Mouse (Mus musculus) heart, postnatal 36 days (tissue): ENCODE measurements around the gene Cym. TPM values are rescaled to one million over a fixed set of nuclear protein-coding genes. Genes with fewer than 3 reads are reported as not detected.
A peak's percentile ranks its signal among the peaks of the same experiment; 100 is the strongest.

Experiments
- DNase-seq, 2 experiments: peaks; one replicate each; pipeline ENCODE4 v3.0.0; 2021 to 2022
- intact Hi-C: fragments of 180-260 bp; cut with DNase I; formaldehyde crosslinking; loops from one replicate; pipeline ENCODE4 v1.15.1; 2025
- total RNA-seq, 2 experiments: library from RNA; stranded (reverse); gene quantifications; 2 replicates each; pipeline ENCODE4 v1.2.3; 2021

The Cym gene
- total RNA-seq: not detected

DNA sequence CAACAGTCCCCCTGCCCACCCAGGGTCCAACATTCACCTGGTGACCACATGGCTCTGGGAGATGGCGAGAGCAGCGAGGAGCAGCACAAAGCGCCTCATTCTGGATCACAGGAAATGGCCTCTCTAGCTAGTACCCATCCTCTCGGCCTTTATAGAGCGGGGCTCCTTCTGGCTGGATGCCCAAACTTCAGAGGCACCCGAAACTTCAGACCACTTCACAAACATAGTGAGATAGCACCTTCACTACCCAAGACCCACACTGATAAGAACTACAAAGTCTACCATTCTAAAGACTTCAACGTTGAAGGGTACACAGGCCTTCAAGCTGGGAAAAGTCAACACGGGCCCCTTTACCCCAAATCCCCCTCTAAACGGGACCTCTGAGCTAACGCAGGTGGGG is at the start of gene Cym:
Gene Cym, minus strand, starts transcription at position 125 of the 400 bp plus-strand sequence.
- intact Hi-C loops: no loop called here
- DNase-seq: no peak

DNA sequence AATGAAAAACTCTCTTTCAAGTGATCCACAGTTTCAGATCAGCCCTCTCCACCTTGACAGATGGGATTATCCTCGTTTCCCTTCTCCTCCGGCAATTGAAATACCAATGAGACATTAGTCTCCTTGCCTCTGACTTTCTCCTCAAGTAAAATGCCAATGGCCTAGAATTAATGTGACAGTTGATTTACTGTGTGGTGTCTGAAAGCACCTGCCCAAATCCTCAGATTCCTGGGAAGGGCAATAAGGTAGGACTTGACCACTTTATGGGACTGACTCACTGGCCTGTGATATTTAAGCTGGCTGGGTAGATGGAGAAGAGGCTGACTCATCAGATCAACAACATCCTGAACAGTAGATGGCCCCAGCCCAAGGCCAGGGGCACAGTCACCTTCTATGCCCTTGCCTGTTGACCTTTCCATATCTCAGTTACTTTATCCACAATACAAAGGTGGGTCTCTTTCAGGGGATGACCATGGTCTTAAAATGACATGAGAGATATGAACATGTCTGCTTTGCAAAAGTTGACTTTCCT is 45.3 kb upstream of the Cym start:
- intact Hi-C loops: no loop called here
- DNase-seq: no peak

DNA sequence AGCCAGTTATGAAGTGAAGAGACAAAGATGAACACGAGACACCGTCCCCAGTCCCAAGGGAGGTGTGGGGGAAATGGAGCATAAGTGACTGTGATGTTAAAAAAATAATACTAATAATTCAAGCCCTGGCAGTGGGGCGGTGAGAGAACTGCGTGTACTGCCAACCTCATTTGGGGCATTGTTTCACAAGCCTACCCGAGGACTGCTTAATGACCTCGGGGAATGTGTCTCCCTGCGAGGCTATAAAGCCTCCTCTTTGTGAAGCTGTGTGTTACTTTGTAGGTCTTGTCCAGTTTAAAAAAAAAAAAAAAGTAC is 40.3 kb upstream of the Cym start:
- peak; percentile 24 to 32 for DNase-seq
- intact Hi-C loops: no loop called here

DNA sequence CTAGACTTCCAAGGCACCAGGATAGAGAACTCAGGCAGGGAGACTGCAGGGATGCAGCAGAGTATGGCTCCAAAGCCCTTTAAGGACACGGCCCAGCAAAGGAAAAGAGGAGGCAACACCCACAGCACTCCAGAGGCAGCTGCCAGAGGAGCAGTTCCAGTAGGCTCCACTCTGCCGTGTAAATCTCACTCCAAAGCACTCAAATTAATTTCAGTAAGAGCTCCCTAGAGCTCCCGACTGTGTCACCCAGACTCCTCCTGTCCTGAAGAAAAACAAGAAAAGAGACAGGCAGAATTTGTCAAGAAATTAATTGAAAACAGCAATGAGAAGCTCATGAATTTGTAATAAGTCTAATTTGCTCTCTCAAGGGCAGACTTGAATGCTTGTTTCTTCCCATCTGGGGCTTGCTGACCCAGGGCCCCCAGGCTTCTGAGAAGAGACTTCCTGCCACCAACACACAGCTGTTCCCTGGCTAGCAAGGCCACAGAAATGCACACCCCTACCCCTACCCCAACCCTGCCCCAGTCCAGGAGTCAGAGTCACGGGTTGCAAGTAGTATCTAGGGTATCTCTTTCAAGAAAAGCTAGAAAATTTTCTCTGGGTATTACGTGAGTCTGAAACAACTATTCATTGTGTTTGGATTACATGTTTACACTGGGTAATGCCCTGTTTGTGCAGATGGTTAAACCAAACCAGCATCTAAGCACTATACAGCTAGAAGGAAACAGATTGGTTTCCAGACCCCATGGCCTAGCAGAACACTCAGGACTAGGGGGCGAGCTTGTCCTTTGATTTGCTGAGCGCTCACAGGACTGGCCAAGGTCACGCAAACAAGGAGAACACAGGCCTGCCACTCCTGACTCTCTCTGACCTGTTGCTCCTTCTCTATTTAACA is 39.7 kb upstream of the Cym start:
- DNase-seq: peak; percentile 28 to 39
- intact Hi-C loops: no loop called here

DNA sequence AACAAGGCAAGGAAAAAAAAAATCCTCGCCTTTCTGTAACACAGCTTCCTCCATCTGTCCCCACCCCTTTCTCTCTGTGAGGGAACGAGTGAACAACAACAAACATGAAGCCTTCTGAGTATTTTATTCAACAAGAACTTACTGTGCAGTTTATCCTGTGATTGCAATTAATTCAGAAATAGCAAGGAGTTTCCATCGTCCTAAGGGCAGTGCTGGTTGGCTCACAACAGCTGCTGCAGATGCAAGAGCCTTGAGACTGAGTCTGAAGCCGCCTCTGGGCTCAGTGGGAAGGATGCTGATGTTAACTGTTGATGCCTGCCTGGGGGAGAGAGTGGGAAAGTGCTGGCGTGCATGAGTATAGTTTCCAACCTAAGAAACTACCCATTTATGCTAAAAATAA is 36.4 kb upstream of the Cym start:
- no peak for DNase-seq
- intact Hi-C loops: no loop called here

DNA sequence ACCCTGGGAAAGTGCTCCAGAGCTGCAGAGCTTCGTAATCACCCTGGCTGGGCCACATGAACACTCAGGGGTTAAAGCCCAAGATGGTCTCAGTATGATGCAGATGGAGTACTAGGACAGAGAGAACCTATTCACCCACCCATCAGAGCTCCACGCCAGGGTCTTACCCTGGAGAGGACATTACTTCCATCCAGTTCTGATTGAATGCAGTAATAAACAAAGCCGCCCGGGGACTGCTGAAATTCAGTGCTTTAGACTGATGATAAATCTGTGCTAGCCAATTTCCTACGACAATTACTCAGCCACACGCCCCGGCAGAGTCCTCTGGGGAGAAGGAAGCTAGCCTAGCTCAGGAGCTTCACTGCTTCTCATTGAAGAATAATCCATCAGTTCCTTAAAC is 35.2 kb upstream of the Cym start:
- intact Hi-C loops: no loop called here
- DNase-seq: no peak

DNA sequence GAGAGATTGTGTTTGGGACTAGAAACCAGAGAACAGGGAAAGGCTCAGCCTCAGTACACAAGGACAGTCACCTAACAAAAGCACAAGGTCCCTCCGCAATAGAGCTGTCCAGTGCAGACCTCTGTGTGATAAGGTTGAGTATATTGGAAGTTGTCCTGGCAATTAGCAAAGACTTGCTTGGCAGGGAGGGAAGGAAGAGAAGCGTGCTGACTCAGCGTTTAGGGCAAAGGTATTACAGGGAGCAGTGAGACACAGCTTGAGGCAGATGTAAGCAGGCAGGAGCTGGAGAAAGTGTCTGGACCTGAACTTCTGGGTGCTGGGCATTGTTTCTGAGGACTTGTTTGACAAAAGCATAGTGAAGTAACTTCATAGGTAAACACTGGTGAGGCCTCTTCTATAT is 34.5 kb upstream of the Cym start:
- intact Hi-C loops: no loop called here
- DNase-seq: no peak

DNA sequence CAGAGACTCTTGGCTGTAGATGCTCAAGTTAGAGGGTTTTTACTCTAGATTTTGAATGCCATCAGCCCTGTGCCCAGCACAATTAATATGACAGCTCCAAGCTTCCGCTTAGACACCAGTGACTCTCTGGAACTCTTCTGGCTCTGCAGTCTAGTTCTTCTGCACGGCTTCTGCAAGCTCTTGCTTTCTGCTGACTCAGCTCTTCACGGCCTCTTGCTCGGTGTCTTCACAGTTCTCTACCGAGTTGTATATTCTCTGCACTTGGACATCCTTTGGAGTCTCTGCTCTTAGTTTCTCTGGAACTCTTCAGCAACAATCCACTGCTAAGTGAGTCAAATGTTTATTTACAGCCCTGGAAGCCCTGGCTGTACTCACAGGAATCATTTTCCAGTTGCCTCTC is 32.4 kb upstream of the Cym start:
- intact Hi-C loops: no loop called here

DNA sequence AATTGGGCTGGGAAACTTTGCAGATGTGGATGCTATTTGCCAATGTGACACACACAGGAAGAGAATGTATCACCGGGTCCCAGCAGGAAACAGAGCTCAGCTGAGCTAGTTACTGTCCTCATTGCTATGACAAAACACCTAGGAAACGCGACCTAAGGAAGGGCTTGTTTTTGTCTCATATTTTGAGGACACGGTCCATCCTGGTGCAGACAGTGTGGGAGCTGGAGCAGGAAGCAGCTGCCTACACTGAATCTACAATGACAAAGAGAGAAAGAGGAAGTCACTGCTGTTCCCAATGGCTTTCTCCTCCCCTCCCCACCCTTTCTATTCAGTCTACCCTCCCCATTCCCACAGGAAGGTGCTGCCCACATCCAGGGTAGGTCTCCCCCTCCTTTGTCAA is 30.5 kb upstream of the Cym start:
- peak in 1 of 2 experiments; percentile 17 for DNase-seq
- intact Hi-C loops: no loop called here

More for the DNA sequence above, 32.4 kb upstream of the Cym start:
- DNase-seq: no peak

DNA sequence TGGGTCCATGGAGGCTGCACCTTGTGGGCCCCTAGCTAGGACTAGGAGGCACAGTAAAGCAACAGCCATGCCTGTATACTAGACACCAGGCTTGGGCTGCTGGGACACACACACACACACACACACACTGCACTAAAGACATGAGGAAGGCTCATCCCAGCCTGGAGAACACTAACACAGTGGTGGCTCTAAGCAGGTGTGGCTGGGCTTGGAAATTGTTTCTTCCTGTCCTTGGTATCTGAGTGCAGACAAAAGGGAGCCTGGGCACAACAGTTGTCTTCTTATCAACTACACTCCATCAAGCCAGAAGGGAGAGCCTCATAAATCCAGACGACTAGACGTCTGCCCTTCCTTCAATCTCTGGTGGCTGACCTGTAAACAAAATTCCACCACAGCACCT is 28.8 kb upstream of the Cym start:
- no peak for DNase-seq
- intact Hi-C loops: no loop called here

DNA sequence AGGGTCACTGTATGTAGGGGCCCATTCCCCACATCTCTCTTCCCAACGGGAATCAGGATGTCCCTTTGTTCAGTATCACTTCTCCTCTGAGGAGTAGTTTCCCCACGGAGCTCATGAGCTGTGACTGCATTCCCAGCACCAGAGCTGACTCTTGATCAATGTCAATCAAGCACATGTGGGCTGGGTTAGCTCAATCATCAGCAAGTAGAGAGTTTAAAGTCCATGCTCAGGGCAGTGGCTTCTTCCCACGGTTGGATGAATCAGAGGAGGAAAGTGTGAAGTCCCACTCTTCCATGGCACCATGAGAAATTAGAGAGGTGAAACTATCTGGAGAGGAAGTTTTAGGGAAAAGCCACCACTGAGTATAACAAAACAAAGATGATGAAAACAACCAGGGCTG is 27.5 kb upstream of the Cym start:
- intact Hi-C loops: no loop called here
- DNase-seq: no peak

DNA sequence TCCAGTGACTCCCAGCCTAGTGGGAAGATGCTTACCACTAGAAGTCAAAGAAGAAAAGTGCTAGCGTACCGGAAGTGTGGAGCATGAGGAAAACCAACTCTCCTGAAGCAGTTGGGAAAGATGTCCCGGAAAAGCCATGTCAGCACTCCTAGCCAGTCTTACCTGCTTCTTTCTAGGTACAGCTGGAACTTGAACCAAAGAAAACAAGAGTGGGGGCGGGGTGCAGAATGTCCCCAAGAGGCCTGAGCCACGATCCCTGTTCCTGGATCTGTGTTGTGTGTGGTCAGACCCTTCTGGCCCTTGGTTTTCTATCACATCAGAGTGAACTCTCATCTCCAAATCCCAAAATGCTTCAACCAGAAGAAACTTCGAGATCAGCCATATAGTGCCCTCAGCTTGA is 25.3 kb upstream of the Cym start:
- no peak for DNase-seq

DNA sequence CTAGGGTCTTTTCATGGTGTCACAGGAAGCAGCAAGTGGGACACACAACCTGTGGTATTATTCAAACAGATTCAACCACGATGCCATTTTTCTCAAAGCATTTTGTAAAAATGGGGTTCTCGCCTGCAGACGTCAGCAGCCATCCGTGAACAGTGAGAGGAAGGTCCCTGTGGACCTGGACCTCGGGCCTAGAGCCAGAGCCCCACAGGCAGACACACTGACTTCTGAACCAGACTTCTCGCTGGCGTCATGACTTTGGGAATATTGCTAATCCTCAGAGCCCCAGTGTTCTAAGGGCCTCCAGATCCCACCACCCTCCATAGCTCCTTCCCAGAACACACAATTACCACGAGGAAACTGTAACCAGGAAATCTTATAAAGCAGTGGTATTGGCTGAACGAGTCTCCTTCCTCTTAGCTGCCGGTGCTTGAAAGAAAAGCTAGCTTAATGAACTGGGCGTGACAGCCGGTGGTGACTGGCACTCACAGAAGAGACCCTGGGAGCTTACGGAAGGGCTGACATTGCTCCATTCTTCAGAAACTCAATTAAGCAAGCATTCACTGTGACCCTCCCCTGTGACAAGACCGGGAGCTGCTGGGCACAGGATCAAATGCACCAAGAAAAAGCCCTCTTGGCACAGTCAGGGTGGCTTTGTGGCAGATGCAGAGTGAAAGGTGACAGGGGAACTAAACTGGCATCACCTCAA is 20.0 kb upstream of the Cym start:
- intact Hi-C loops: no loop called here
- DNase-seq: no peak

More for the DNA sequence above, 25.3 kb upstream of the Cym start:
- intact Hi-C loops: no loop called here

DNA sequence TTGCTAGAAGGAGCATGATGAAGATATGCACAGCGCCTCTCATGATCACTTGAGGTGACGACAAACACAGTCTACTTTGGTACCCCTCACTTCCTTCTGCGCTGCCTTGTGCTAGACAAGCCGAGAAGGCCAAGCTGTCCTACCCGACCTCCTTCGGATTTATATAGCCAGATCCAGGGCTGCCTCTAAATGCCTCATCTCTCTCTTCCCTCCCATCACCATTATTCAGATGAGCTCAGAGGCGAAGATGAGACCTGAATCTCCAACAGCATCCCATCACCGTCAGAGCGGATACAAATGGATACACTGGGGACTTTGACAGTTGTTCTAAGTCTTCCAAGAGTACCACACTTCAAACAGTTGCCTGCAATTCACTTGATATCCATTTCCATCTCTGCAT is 18.1 kb upstream of the Cym start, which contains the start of gene Prok1:
Gene Prok1, minus strand, starts transcription at position 101 of the 400 bp plus-strand sequence.
- intact Hi-C loops: no loop called here
- no peak for DNase-seq

DNA sequence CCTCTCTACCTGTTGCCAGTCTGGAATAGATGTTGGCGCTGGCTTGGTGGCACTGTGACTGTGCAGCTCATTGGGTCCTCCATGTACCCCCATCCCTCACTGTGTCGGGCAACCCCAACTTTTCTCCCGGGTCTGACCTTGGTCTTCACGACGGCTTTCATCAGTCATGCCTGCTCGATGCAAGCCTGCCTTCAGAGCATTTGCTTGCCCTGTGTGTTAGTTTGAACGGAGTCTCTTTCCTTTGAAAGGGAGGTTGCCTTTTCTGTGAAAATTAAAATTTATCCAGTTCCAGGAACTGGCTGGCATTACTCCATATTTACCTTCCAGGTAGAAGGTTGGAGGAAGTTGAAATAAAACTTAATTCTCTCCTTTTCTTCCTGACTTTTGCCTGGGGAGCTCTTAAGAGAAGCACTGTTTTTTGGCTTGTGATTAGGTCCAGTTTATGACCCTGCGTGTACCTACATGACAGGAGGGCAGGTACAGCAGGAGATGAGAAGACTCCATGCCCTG is 17.0 kb upstream of the Cym start:
- DNase-seq: no peak
- intact Hi-C loops: no loop called here

DNA sequence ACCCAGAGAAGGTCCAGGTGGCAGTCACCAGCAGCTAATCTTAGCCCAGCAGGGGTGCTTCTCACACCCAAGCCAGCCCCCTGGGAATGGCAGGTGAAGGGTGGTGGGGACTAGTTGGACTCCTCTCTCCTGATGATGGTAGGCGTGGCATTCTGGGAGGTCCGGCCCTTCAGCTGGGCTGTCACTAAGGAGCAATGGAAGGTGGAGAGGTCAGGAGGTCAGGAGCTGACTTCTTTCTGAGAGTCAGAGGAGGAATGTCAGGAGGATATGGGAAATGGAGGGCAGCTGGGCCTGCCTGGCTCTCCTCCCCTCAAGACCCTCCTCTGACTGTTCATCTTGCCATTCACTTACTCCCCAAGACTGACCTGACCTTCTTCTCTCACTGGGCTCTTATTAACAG is 16.5 kb upstream of the Cym start:
- DNase-seq: no peak
- intact Hi-C loops: no loop called here

DNA sequence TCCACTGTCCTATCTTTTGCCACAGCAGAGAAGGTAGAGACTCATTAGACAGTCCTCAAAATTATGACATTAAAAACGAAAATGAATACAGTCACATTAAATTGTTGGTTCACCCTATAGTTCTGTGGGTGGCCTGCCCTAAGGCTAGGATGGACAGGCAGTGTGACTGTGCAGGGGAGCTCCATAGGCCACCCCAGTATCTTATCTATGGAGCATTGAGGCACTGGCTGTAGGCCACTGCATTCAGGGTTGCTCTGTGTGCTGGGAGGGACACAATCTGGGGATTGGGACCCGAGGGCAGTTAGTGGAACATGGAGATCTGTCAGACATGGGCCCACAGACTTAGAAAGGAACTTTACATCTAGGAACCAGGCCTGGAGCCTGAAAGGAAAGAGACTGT is 12.4 kb upstream of the Cym start:
- intact Hi-C loops: loop anchor here (1.0 to 5.0 kb wide), 4 partner anchors 27 to 232 kb away; no protein-coding TSS in a partner anchor
- no peak for DNase-seq

DNA sequence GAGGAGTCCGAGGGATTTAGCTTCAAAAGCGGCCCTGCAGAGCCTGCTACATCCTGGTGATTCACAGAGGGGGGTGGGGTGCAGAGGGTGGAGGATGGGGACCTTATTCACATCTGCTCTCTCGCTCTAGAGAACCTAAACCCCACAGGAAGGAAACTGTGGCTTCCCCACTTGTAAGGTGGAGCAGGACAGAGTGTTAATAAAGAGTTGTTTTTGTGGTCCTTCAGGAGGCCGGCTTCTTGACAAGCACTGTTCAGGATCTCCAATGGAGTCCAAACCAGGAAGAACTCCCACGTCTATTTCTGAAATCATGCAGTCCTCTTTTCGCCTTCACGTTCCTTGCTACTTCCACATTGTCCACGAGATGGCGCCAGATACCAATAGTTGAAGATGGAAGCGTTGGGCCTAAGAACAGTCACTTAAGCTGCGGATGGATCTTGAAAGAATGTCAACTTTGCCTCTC is 11.8 kb upstream of the Cym start:
- intact Hi-C loops: loop anchor here (1.0 to 5.0 kb wide), 4 partner anchors 27 to 233 kb away; no protein-coding TSS in a partner anchor
- peak; percentile 85 to 91 for DNase-seq

DNA sequence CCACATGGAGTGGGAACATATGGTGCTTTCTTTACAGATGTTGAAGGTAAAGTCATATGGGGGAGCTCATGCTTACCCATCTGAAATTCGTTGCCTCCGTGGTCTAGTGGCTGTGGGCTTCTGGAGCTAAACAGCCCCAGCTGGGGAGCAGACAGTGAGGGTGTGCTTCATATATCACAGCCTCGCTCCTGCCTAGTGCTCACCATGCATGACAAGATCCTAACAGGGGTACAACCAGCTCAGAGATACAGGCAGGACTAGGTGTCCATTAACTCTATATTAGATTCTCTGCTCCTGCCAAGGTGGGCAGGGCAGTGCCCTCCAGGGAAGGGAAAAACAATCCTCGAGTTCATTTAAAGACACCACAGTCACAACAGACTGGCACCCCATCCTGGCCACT is 9.7 kb upstream of the Cym start:
- intact Hi-C loops: loop anchor here (5.0 kb wide), 1 partner anchor 126 kb away; no protein-coding TSS in a partner anchor
- no peak for DNase-seq

DNA sequence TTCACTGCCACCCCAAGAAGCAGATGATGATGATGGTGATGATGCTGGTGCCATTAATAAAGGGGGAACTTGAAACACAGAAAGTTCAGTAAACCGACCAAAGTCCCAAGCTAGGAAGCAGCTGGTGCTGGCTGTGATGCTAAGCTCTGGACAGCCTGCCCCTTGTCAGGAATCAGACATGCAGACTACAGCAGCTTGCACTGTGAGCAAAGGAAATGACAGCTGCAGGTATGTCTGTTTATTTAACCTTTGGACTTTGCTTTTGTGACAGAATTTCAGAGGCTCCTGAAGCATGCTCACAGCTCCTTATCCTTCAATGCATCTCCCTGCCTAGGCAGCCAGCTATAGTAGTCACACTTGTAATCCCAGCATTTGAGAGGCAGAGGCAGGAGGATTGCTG is 9.0 kb upstream of the Cym start, which contains the start of gene A630076J17Rik:
Gene A630076J17Rik, plus strand, starts transcription at position 88 of the 400 bp plus-strand sequence.
- DNase-seq: no peak
- intact Hi-C loops: loop anchor here (5.0 kb wide), 1 partner anchor 127 kb away; no protein-coding TSS in a partner anchor

DNA sequence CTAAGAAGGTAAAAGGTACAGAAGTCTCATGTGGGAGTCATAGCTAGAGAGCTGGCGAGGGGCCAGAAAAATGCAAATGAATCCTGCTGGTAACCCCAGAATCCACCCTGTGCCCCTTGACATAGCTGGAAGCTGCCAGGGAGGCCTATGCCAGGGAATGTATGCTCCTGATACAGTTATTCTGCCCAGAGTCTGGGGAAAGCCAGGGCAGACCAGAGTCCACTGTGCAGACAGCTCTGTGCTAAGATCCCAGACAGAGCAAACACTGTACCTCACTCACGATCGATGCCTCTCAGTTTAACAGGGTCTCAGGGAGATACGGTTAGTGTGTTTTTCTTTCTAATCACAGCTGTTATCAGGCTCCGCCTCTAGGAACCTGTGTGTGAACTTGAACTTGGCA is 8.3 kb upstream of the Cym start:
- DNase-seq: no peak
- intact Hi-C loops: loop anchor here (5.0 kb wide), 1 partner anchor 127 kb away; no protein-coding TSS in a partner anchor
